Mouse (Mus musculus): Measurements from ENCODE around the gene Tubgcp5.

DNA sequence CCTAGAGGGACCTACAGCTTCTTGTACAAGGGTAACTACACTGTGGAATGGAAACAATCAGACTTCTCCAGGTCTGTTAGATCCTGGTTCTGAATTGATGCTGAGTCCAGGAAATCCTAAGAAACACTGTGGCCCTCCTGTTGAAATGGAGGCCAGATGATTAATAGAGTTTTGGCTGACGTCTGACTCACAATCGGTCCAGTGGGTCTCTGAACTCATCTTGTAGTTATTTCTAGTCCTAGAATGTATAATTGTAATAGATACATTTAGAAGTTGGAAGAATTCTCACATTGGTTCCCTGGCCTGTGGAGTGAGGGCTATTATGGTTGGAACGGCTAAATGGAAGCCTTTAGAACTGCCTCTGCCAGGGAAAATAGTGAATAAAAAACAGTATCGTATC, 67.2 kb downstream of the Tubgcp5 start:
- no peak; the same call in 1 of the 2 replicates for TF ChIP-seq CTCF (conservative IDR thresholded peaks at IDR 0.05; ENCODE audit: low read length)
- no peak for TF ChIP-seq NANOG (IDR thresholded peaks at IDR 0.05; ENCODE audit: borderline replicate concordance, low read length)
